Mouse (Mus musculus): ENCODE results near the gene Gm26938. TPM values are rescaled to one million over a fixed set of nuclear protein-coding genes. Genes with fewer than 3 reads are reported as not detected.

Gm26938 gene
- polyA plus RNA-seq, 1 experiment from 2014 or later = 0.31 TPM

GRCm38 (mm10) chr5:139827593-139827992 lies 1.4 kb upstream of the Gm26938 start:
- Histone ChIP-seq H3K4me3 (no peak overlapping the region), H3K27me3 (ENCODE audit: poor library complexity, severe bottlenecking) (no peaks in the 10 kb centered on the region), H3K9me3 (no peaks in the 10 kb centered on the region), H3K4me1 (peaks cover 18% of the 10 kb centered on the region), H3K36me3 (replicated peaks) (peaks cover 22% of the 10 kb centered on the region), H3K27ac (no peak overlapping the region)
- no peak for DNase-seq (ENCODE audit: extremely low spot score, low spot score)
- 88% methylated on average over 1 of the region's 1 CpGs for WGBS

- Histone ChIP-seq H3K4me3 (peak overlapping the region; percentile 91), H3K27me3 (ENCODE audit: poor library complexity, severe bottlenecking) (no peaks in the 10 kb centered on the region), H3K9me3 (no peaks in the 10 kb centered on the region), H3K27ac (peak overlapping the region; percentile 92), H3K36me3 (replicated peaks) (peaks cover 38% of the 10 kb centered on the region), H3K4me1 (peaks cover 18% of the 10 kb centered on the region)
- DNase-seq (ENCODE audit: extremely low spot score, low spot score) = no peak
- 50% methylated on average over 11 of the region's 11 CpGs for WGBS
Observed at GRCm38 (mm10) chr5:139825947-139826346, 260 bp downstream of the Gm26938 start.

DNA sequence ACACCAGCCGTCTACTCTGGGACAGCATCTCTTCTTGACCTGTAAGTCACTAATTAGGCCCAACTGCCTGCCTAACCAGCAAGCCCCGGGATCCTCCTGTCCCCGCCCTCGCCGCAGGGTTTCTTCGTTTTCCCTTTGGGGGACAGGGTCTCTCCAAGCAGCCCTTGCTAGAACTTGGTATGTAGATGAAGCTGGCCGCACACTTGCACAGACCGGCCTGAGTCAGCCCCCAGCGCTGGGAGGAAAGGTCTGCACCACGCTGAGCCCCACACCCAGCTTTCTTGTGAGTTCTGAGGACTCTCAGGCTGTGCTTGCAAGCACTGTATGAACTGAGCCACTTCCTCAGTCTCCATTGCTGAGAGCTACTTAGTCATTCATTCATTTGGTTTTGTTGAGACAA lies 1.7 kb downstream of the Gm26938 start:
- H3K36me3 ChIP-seq (replicated peaks) = peaks cover 44% of the 10 kb centered on the region
- WGBS = 95% methylated on average over 10 of the region's 10 CpGs
- H3K4me3 ChIP-seq = no peak overlapping the region
- H3K27ac ChIP-seq = no peak overlapping the region
- H3K9me3 ChIP-seq = no peaks in the 10 kb centered on the region
- no peaks in the 10 kb centered on the region for H3K27me3 ChIP-seq (ENCODE audit: poor library complexity, severe bottlenecking)
- no peak for DNase-seq (ENCODE audit: extremely low spot score, low spot score)
- peaks cover 18% of the 10 kb centered on the region for H3K4me1 ChIP-seq

- WGBS = 85% methylated on average over 12 of the region's 12 CpGs
- Histone ChIP-seq H3K36me3 (replicated peaks) (peaks cover 44% of the 10 kb centered on the region), H3K9me3 (no peaks in the 10 kb centered on the region), H3K27me3 (ENCODE audit: poor library complexity, severe bottlenecking) (no peaks in the 10 kb centered on the region), H3K4me1 (peaks cover 14% of the 10 kb centered on the region), H3K4me3 (no peak overlapping the region), H3K27ac (no peak overlapping the region)
- no peak for DNase-seq (ENCODE audit: extremely low spot score, low spot score)
Observed at GRCm38 (mm10) chr5:139821466-139822459, 4.4 kb downstream of the Gm26938 start.

- H3K9me3 ChIP-seq = no peaks in the 10 kb centered on the region
- H3K4me1 ChIP-seq = no peaks in the 10 kb centered on the region
- WGBS = 88% methylated on average over 9 of the region's 9 CpGs
- no peak for DNase-seq (ENCODE audit: extremely low spot score, low spot score)
- H3K36me3 ChIP-seq (replicated peaks) = peaks cover 43% of the 10 kb centered on the region
- no peak within 1 kb of the TSS for H3K4me3 ChIP-seq
- H3K27me3 ChIP-seq (ENCODE audit: poor library complexity, severe bottlenecking) = peaks cover 6% of the 10 kb centered on the region
- H3K27ac ChIP-seq = no peak within 1 kb of the TSS
Observed at GRCm38 (mm10) chr5:139819538-139820181, 6.5 kb downstream of the Gm26938 start, which contains the start of gene Tmem184a. Tmem184a (minus strand) TSS chr5:139819917.

GRCm38 (mm10) chr5:139818801-139819200 lies 7.4 kb downstream of the Gm26938 start:
- Histone ChIP-seq H3K4me1 (peaks cover 4% of the 10 kb centered on the region), H3K27ac (0 out of 2 replicates have a peak overlapping the region, but pooled peaks have one; percentile 12), H3K36me3 (replicated peaks) (peaks cover 35% of the 10 kb centered on the region), H3K4me3 (no peak overlapping the region), H3K9me3 (no peaks in the 10 kb centered on the region), H3K27me3 (ENCODE audit: poor library complexity, severe bottlenecking) (peaks cover 14% of the 10 kb centered on the region)
- 54% methylated on average over 4 of the region's 4 CpGs for WGBS
- no peak for DNase-seq (ENCODE audit: extremely low spot score, low spot score)

GRCm38 (mm10) chr5:139818056-139818455 lies 8.2 kb downstream of the Gm26938 start:
- WGBS = 86% methylated on average over 3 of the region's 3 CpGs

GRCm38 (mm10) chr5:139817292-139817691 lies 8.9 kb downstream of the Gm26938 start:
- WGBS = 8% methylated on average over 1 of the region's 1 CpGs
- no peak for DNase-seq (ENCODE audit: extremely low spot score, low spot score)
- no peak overlapping the region for H3K27ac ChIP-seq

More at GRCm38 (mm10) chr5:139818056-139818455, 8.2 kb downstream of the Gm26938 start:
- Histone ChIP-seq H3K36me3 (replicated peaks) (peaks cover 27% of the 10 kb centered on the region), H3K4me3 (no peak overlapping the region), H3K27me3 (ENCODE audit: poor library complexity, severe bottlenecking) (peaks cover 22% of the 10 kb centered on the region), H3K4me1 (peaks cover 10% of the 10 kb centered on the region), H3K27ac (0 out of 2 replicates have a peak overlapping the region, but pooled peaks have one; percentile 12), H3K9me3 (no peaks in the 10 kb centered on the region)
- DNase-seq (ENCODE audit: extremely low spot score, low spot score) = no peak

DNA sequence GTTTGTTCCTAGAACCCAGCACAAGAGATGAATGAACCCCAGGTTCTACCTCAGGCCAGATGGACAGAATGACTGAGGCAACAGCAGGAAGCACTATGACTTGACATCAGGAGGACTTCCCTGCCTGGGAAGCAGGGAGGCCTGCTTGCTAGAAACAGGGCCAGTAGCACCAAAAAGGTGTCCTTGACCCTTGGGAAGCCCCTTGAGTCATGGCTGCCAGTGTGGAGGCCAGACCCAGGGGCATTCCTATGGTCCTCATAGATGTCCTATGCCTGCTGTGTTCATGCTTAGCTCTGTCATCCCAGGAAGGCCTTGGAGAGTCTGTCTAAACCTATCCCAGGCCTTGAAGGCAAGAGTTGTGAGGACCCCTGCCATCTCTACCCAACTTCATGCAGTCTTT lies 9.8 kb downstream of the Gm26938 start:
- Histone ChIP-seq H3K27me3 (ENCODE audit: poor library complexity, severe bottlenecking) (peaks cover 38% of the 10 kb centered on the region), H3K27ac (no peak overlapping the region), H3K4me1 (peaks cover 15% of the 10 kb centered on the region), H3K9me3 (no peaks in the 10 kb centered on the region), H3K4me3 (no peak overlapping the region), H3K36me3 (replicated peaks) (peaks cover 11% of the 10 kb centered on the region)
- no peak for DNase-seq (ENCODE audit: extremely low spot score, low spot score)

More at GRCm38 (mm10) chr5:139817292-139817691, 8.9 kb downstream of the Gm26938 start:
- H3K36me3 ChIP-seq (replicated peaks) = peaks cover 20% of the 10 kb centered on the region
- H3K4me3 ChIP-seq = no peak overlapping the region
- peaks cover 29% of the 10 kb centered on the region for H3K27me3 ChIP-seq (ENCODE audit: poor library complexity, severe bottlenecking)
- H3K4me1 ChIP-seq = peaks cover 15% of the 10 kb centered on the region
- H3K9me3 ChIP-seq = no peaks in the 10 kb centered on the region

- peaks cover 38% of the 10 kb centered on the region for H3K27me3 ChIP-seq (ENCODE audit: poor library complexity, severe bottlenecking)
- H3K9me3 ChIP-seq = no peaks in the 10 kb centered on the region
- H3K27ac ChIP-seq = no peak overlapping the region
- WGBS = 88% methylated on average over 6 of the region's 6 CpGs
- peaks cover 15% of the 10 kb centered on the region for H3K4me1 ChIP-seq
- H3K4me3 ChIP-seq = no peak overlapping the region
- DNase-seq (ENCODE audit: extremely low spot score, low spot score) = no peak
- H3K36me3 ChIP-seq (replicated peaks) = 0 out of 2 replicates have a peak, but pooled peaks cover 6% of the 10 kb centered on the region
Observed at GRCm38 (mm10) chr5:139815964-139816363, 10.2 kb downstream of the Gm26938 start.

GRCm38 (mm10) chr5:139813963-139814381 lies 12.2 kb downstream of the Gm26938 start:
- Histone ChIP-seq H3K36me3 (replicated peaks) (no peaks in the 10 kb centered on the region), H3K4me3 (peak overlapping the region; percentile 12; the same call in 1 of the 2 replicates), H3K27me3 (ENCODE audit: poor library complexity, severe bottlenecking) (peaks cover 38% of the 10 kb centered on the region), H3K27ac (peak overlapping the region; percentile 58; the same call in 1 of the 2 replicates), H3K9me3 (no peaks in the 10 kb centered on the region), H3K4me1 (peaks cover 15% of the 10 kb centered on the region)
- 9% methylated on average over 13 of the region's 13 CpGs for WGBS
- DNase-seq (ENCODE audit: extremely low spot score, low spot score) = no peak

DNA sequence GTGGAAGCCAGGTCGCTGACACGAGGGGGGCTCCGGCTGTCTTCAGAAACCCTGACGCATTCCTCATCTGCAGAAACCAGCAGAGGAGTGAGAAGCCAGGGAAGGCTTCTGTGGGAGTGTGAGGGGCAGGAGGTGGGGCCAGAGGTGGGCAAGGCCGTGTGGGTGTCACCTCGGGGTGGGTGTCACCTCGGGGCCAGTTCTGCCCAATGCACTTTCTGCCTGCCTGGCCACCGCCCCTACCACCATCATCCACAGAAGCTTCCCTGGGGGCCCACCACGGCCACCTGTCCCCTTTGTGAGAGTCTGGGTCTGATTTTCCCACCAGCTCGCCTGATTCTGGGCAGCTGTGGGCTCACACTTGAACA lies 13.1 kb downstream of the Gm26938 start:
- Histone ChIP-seq H3K27me3 (ENCODE audit: poor library complexity, severe bottlenecking) (peaks cover 38% of the 10 kb centered on the region), H3K4me1 (peaks cover 15% of the 10 kb centered on the region), H3K4me3 (no peak overlapping the region), H3K27ac (no peak overlapping the region), H3K36me3 (replicated peaks) (no peaks in the 10 kb centered on the region), H3K9me3 (no peaks in the 10 kb centered on the region)
- DNase-seq (ENCODE audit: extremely low spot score, low spot score) = no peak
- WGBS = 55% methylated on average over 10 of the region's 10 CpGs
